Mouse (Mus musculus) hindbrain, embryonic 11.5 days (tissue): ENCODE data around the gene Dnaic2. TPM values are rescaled to one million over a fixed set of nuclear protein-coding genes. Genes with fewer than 3 reads are reported as not detected.
A peak's percentile ranks its signal among the peaks of the same experiment; 100 is the strongest.

Experiments used
- ATAC-seq: fragments of 200-750 bp; cut with Nextera tagmentation; 2 replicates; pipeline ENCODE4 v1.8.0; 2017; ENCODE audit warnings: mild to moderate bottlenecking, moderate TSS enrichment, moderate library complexity; ENCODE audit not compliant: low FRiP score
- DNase-seq: peaks from one replicate; pipeline ENCODE4 v3.0.0-alpha.2; 2015; ENCODE audit warnings: low spot score
- H3K27ac ChIP-seq: fragments of 300-500 bp; sonication (generic); 2 replicates; pipeline ENCODE4 v1.5.1; 2014; ENCODE audit warnings: mild to moderate bottlenecking, low read depth, low read length
- H3K27me3 ChIP-seq: fragments of 300-500 bp; sonication (generic); 2 replicates; pipeline ENCODE4 v1.6.1; 2014; ENCODE audit warnings: mild to moderate bottlenecking, low read length, moderate library complexity, mixed read lengths; ENCODE audit not compliant: control insufficient read depth, insufficient read depth
- H3K36me3 ChIP-seq: fragments of 300-500 bp; sonication (generic); 2 replicates; pipeline ENCODE4 v1.6.1; 2014; ENCODE audit warnings: mild to moderate bottlenecking, low read length, moderate library complexity, mixed read lengths; ENCODE audit not compliant: control insufficient read depth, insufficient read depth
- H3K4me1 ChIP-seq: fragments of 300-500 bp; sonication (generic); replicated peaks from 2 replicates; pipeline ENCODE4 v1.6.1; 2014; ENCODE audit warnings: low read length, mixed read lengths; ENCODE audit not compliant: control insufficient read depth, insufficient read depth
- H3K4me2 ChIP-seq: fragments of 300-500 bp; sonication (generic); replicated peaks from 2 replicates; pipeline ENCODE4 v1.6.1; 2014; ENCODE audit warnings: mild to moderate bottlenecking, low read depth, low read length
- H3K4me3 ChIP-seq: fragments of 300-500 bp; sonication (generic); 2 replicates; pipeline ENCODE4 v1.5.1; 2014; ENCODE audit warnings: low read depth, low read length
- H3K9ac ChIP-seq: fragments of 300-500 bp; sonication (generic); 2 replicates; pipeline ENCODE4 v1.6.1; 2014; ENCODE audit warnings: low read depth, low read length
- H3K9me3 ChIP-seq: fragments of 300-500 bp; sonication (generic); 2 replicates; pipeline ENCODE4 v1.6.1; 2016; ENCODE audit warnings: low read length; ENCODE audit not compliant: control insufficient read depth
- WGBS: fragments of 180-500 bp; shearing (Covaris S2); extraction: QIAGEN DNeasy Blood & Tissue Kit; methylation state at CpG from one replicate; pipeline ENCODE4 v1.1.7; 2014; 5-methylcytosine and 5-hydroxymethylcytosine counted together
- polyA plus RNA-seq: library from polyadenylated mRNA; unstranded; fragments of >200 nt; fragmentation: Nextera tagmentation; extraction: Ambion mirVana; gene quantifications from 2 replicates; pipeline ENCODE4 v1.2.1, GENCODE M21; 2014

The Dnaic2 gene
- polyA plus RNA-seq, 1 experiment from 2014 or later = 4.6 TPM

- H3K27ac ChIP-seq = no peak overlapping the region
- H3K4me3 ChIP-seq = no peak overlapping the region
- no peaks in the 10 kb centered on the region for H3K9me3 ChIP-seq
- no peak overlapping the region for H3K9ac ChIP-seq
- no peaks in the 10 kb centered on the region for H3K4me1 ChIP-seq
- no peaks in the 10 kb centered on the region for H3K36me3 ChIP-seq
- 83% methylated on average over 12 of the region's 12 CpGs for WGBS
- ATAC-seq = no peak
- H3K4me2 ChIP-seq = no peak overlapping the region
- no peak for DNase-seq
- H3K27me3 ChIP-seq = peaks cover 2% of the 10 kb centered on the region; the same call in 1 of the 2 replicates
These were observed 20.4 kb downstream of the Dnaic2 start for GRCm38 (mm10) chr11:114747564-114748138.

- WGBS = 2% methylated on average over 49 of the region's 51 CpGs
- peak within 1 kb of the TSS; percentile 32 for H3K4me3 ChIP-seq
- peak; percentile 81 for DNase-seq
These were observed 37.9 kb downstream of the Dnaic2 start, which contains the start of gene Kif19a for GRCm38 (mm10) chr11:114764820-114765818. Gene Kif19a (plus strand): TSS chr11:114765388.

GRCm38 (mm10) chr11:114769911-114770310 lies 42.7 kb downstream of the Dnaic2 start:
- DNase-seq (no peak), ATAC-seq (no peak)
- Histone ChIP-seq H3K27me3 (peaks cover 3% of the 10 kb centered on the region; the same call in 1 of the 2 replicates), H3K4me2 (no peak overlapping the region), H3K9me3 (no peaks in the 10 kb centered on the region), H3K27ac (peak overlapping the region; percentile 7; the same call in 1 of the 2 replicates), H3K4me3 (no peak overlapping the region), H3K9ac (no peak overlapping the region), H3K36me3 (no peaks in the 10 kb centered on the region), H3K4me1 (peaks cover 2% of the 10 kb centered on the region; the same call in 1 of the 2 replicates)
- WGBS = 40% methylated on average over 6 of the region's 6 CpGs

More at GRCm38 (mm10) chr11:114764820-114765818, 37.9 kb downstream of the Dnaic2 start, which contains the start of gene Kif19a:
- Histone ChIP-seq H3K27me3 (peaks cover 3% of the 10 kb centered on the region; the same call in 1 of the 2 replicates), H3K9me3 (no peaks in the 10 kb centered on the region), H3K27ac (no peak within 1 kb of the TSS), H3K36me3 (no peaks in the 10 kb centered on the region), H3K4me2 (peak within 1 kb of the TSS; percentile 44), H3K9ac (peak within 1 kb of the TSS; percentile 8; the same call in 1 of the 2 replicates), H3K4me1 (peaks cover 2% of the 10 kb centered on the region; the same call in 1 of the 2 replicates)
- peak; percentile 61 for ATAC-seq

- WGBS = 72% methylated on average over 2 of the region's 2 CpGs
- no peak overlapping the region for H3K9ac ChIP-seq
- H3K4me2 ChIP-seq = no peak overlapping the region
These were observed 44.7 kb downstream of the Dnaic2 start for GRCm38 (mm10) chr11:114771896-114772295.

GRCm38 (mm10) chr11:114780076-114780475 lies 52.9 kb downstream of the Dnaic2 start:
- peak; percentile 39 for DNase-seq
- H3K9ac ChIP-seq = no peak overlapping the region
- H3K27me3 ChIP-seq = no peaks in the 10 kb centered on the region
- H3K4me2 ChIP-seq = no peak overlapping the region
- H3K36me3 ChIP-seq = no peaks in the 10 kb centered on the region
- no peak overlapping the region for H3K4me3 ChIP-seq
- 0 out of 2 replicates have a peak, but pooled peaks have one; percentile 33 for ATAC-seq
- no peak overlapping the region for H3K27ac ChIP-seq
- H3K9me3 ChIP-seq = no peaks in the 10 kb centered on the region
- H3K4me1 ChIP-seq = peaks cover 4% of the 10 kb centered on the region; the same call in 1 of the 2 replicates
- 37% methylated on average over 9 of the region's 9 CpGs for WGBS

More at GRCm38 (mm10) chr11:114771896-114772295, 44.7 kb downstream of the Dnaic2 start:
- Histone ChIP-seq H3K27me3 (no peaks in the 10 kb centered on the region), H3K27ac (no peak overlapping the region), H3K9me3 (no peaks in the 10 kb centered on the region), H3K4me1 (0 out of 2 replicates have a peak, but pooled peaks cover 2% of the 10 kb centered on the region), H3K36me3 (no peaks in the 10 kb centered on the region), H3K4me3 (no peak overlapping the region)
- no peak for DNase-seq
- ATAC-seq = no peak

GRCm38 (mm10) chr11:114785892-114786291 lies 58.7 kb downstream of the Dnaic2 start:
- no peak for ATAC-seq
- 52% methylated on average over 10 of the region's 10 CpGs for WGBS
- H3K4me2 ChIP-seq = peak overlapping the region; percentile 36
- DNase-seq = no peak
- no peaks in the 10 kb centered on the region for H3K36me3 ChIP-seq
- no peaks in the 10 kb centered on the region; the same call in 1 of the 2 replicates for H3K4me1 ChIP-seq
- H3K27ac ChIP-seq = no peak overlapping the region
- H3K9ac ChIP-seq = peak overlapping the region; percentile 8; the same call in 1 of the 2 replicates
- no peaks in the 10 kb centered on the region for H3K9me3 ChIP-seq
- H3K4me3 ChIP-seq = no peak overlapping the region
- H3K27me3 ChIP-seq = peaks cover 30% of the 10 kb centered on the region

- peak; percentile 64 for DNase-seq
- Histone ChIP-seq H3K9ac (peak overlapping the region; percentile 8; the same call in 1 of the 2 replicates), H3K4me3 (0 out of 2 replicates have a peak overlapping the region, but pooled peaks have one; percentile 11), H3K9me3 (no peaks in the 10 kb centered on the region), H3K36me3 (no peaks in the 10 kb centered on the region), H3K27me3 (peaks cover 34% of the 10 kb centered on the region), H3K4me1 (no peaks in the 10 kb centered on the region; the same call in 1 of the 2 replicates), H3K4me2 (peak overlapping the region; percentile 36), H3K27ac (no peak overlapping the region)
- peak; percentile 36; the same call in 1 of the 2 replicates for ATAC-seq
- 3% methylated on average over 43 of the region's 43 CpGs for WGBS
These were observed 59.1 kb downstream of the Dnaic2 start for GRCm38 (mm10) chr11:114786326-114786725.

- H3K9ac ChIP-seq = no peak overlapping the region
- peaks cover 44% of the 10 kb centered on the region for H3K27me3 ChIP-seq
- no peaks in the 10 kb centered on the region for H3K9me3 ChIP-seq
- H3K4me3 ChIP-seq = no peak overlapping the region
- WGBS = 72% methylated on average over 3 of the region's 3 CpGs
- H3K4me1 ChIP-seq = peaks cover 4% of the 10 kb centered on the region
- no peak overlapping the region for H3K27ac ChIP-seq
- ATAC-seq (no peak), DNase-seq (no peak)
- H3K36me3 ChIP-seq = no peaks in the 10 kb centered on the region
- H3K4me2 ChIP-seq = no peak overlapping the region
These were observed 60.4 kb downstream of the Dnaic2 start for GRCm38 (mm10) chr11:114787611-114788010.
